Mouse (Mus musculus) ES-E14 (cell line): ENCODE data around the gene Tmem110.

Experiments used
- CHD2 ChIP-seq: IDR thresholded peaks from 2 replicates; pipeline ENCODE4 v1.6.1; 2014; ENCODE audit warnings: mild to moderate bottlenecking, low read depth, low read length, inconsistent platforms
- HCFC1 ChIP-seq: IDR thresholded peaks from 2 replicates; pipeline ENCODE4 v1.6.1; 2012; ENCODE audit warnings: low read length, inconsistent platforms, borderline replicate concordance; ENCODE audit not compliant: insufficient read depth
- MAFK ChIP-seq: IDR thresholded peaks from 2 replicates; pipeline ENCODE4 v1.6.1; 2014; ENCODE audit warnings: mild to moderate bottlenecking, low read depth, low read length, inconsistent platforms; ENCODE audit not compliant: insufficient read depth

GRCm38 (mm10) chr14:30875130-30875865 is 49.9 kb downstream of the Tmem110 start:
- TF ChIP-seq HCFC1 (no peak), MAFK (no peak), CHD2 (no peak)
